Mouse (Mus musculus): Measurements from ENCODE around the gene Nudt13.

- TF ChIP-seq CTCF (IDR thresholded peaks at IDR 0.05; ENCODE audit: control insufficient read depth, insufficient read depth, insufficient read length) (no peak), CEBPB (IDR thresholded peaks at IDR 0.05; ENCODE audit: low read depth) (no peak), MAX (IDR thresholded peaks at IDR 0.05) (no peak)
These were observed 45.7 kb downstream of the Nudt13 start for GRCm38 (mm10) chr14:20340149-20340548.
